Mouse (Mus musculus): ENCODE measurements around the gene Olfr600. TPM values are rescaled to one million over a fixed set of nuclear protein-coding genes. Genes with fewer than 3 reads are reported as not detected.
"Not testable (repeated sequence)": the region's sequence is repeated elsewhere in the genome, so short reads cannot be mapped to it uniquely, and the experiment has no call there.

Gene Olfr600
- not detected in 2 replicates for polyA plus RNA-seq (2015; fragmentation: Nextera tagmentation; extraction: Ambion mirVana)

- no peak for ATAC-seq
- no peaks in the 10 kb centered on the region for H3K9me3 ChIP-seq
- no peaks in the 10 kb centered on the region for H3K4me1 ChIP-seq (replicated peaks)
- no peak within 1 kb of the TSS for H3K9ac ChIP-seq
- no peaks in the 10 kb centered on the region for H3K36me3 ChIP-seq
- no peak within 1 kb of the TSS for H3K4me3 ChIP-seq (replicated peaks)
- no peak within 1 kb of the TSS for H3K4me2 ChIP-seq (replicated peaks)
- H3K27me3 ChIP-seq (replicated peaks): no peaks in the 10 kb centered on the region
- no peak within 1 kb of the TSS for H3K27ac ChIP-seq
Observed at GRCm38 (mm10) chr7:103349569-103349968, at the start of gene Olfr600. Gene Olfr600, minus strand, starts transcription at chr7:103349669.

DNA sequence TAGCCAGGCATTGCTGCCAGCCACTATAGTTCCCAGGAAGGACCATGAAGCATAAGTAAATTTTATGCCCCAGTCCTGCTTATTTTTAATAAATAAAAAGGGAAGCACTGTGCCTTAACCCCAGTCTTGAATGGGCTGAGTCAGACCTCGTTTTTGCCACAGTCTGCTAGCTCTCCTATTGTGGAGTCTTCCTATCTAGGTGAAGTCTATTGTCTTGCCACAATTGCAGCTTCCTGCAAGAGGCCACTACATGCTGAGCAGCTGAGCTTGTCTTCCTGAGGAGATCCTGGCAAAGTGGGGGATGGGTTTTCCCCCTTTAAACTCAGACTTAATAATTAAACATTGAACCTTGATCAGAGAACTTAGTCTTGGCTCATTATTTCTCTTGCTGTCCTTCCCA is 49.5 kb upstream of the Olfr600 start:
- Histone ChIP-seq H3K4me2 (replicated peaks) (no peak overlapping the region), H3K27me3 (replicated peaks) (no peaks in the 10 kb centered on the region), H3K4me1 (replicated peaks) (no peaks in the 10 kb centered on the region), H3K4me3 (replicated peaks) (no peak overlapping the region), H3K27ac (no peak overlapping the region), H3K9me3 (no peaks in the 10 kb centered on the region), H3K9ac (no peak overlapping the region), H3K36me3 (no peaks in the 10 kb centered on the region)
- ATAC-seq: no peak
- 26% methylated on average over 1 of the region's 1 CpGs for WGBS

DNA sequence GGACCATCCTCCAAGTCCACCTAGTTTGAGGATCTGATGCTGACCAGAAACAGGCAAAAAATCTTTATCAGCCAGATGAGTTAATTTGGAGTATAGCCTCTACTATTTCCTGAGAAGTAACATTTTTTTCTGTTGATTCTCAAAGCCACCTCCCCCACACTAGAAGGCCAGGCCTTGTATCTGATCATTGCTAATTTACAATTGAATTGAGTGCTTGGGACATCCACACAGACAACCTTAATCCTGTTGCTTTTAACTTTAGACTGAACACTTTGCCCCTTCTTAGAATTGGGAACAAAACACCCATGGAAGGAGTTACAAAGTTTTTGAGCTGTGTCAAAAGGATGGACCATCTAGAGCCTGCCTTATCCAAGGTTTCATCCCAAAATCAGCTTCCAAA is 48.3 kb upstream of the Olfr600 start:
- Histone ChIP-seq H3K4me3 (replicated peaks) (no peak overlapping the region), H3K27me3 (replicated peaks) (no peaks in the 10 kb centered on the region), H3K9ac (no peak overlapping the region), H3K36me3 (no peaks in the 10 kb centered on the region), H3K27ac (no peak overlapping the region), H3K4me1 (replicated peaks) (no peaks in the 10 kb centered on the region), H3K9me3 (no peaks in the 10 kb centered on the region), H3K4me2 (replicated peaks) (no peak overlapping the region)
- no peak for ATAC-seq

DNA sequence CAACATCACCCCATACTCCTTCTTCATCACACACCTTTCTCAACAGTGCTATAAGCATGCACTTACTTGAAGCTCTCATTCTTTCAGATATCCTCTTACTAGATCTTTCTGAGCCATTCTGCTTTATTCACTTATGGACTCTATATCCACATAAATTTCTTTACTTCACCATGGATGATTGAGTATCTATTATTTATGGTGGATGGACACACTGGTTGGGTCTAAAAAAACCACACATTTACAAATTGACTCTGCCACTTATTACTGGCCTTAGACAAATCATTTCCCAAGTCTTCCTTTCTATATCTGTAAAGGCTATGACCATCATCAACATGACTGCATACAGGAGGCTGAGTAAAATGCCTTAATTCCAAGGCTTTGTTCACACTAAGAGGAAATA is 36.6 kb upstream of the Olfr600 start, which contains the start of gene Olfr603:
Olfr603 (minus strand) TSS at position 101 of the 400 bp plus-strand sequence.
- Histone ChIP-seq H3K27ac (no peak within 1 kb of the TSS), H3K9ac (no peak within 1 kb of the TSS), H3K36me3 (no peaks in the 10 kb centered on the region), H3K4me1 (replicated peaks) (no peaks in the 10 kb centered on the region), H3K9me3 (no peaks in the 10 kb centered on the region), H3K4me2 (replicated peaks) (no peak within 1 kb of the TSS), H3K4me3 (replicated peaks) (no peak within 1 kb of the TSS), H3K27me3 (replicated peaks) (no peaks in the 10 kb centered on the region)
- ATAC-seq: no peak

- Histone ChIP-seq H3K36me3 (no peaks in the 10 kb centered on the region), H3K9me3 (no peaks in the 10 kb centered on the region), H3K4me3 (replicated peaks) (no peak within 1 kb of the TSS), H3K4me1 (replicated peaks) (no peaks in the 10 kb centered on the region), H3K27ac (no peak within 1 kb of the TSS), H3K27me3 (replicated peaks) (no peaks in the 10 kb centered on the region), H3K4me2 (replicated peaks) (no peak within 1 kb of the TSS), H3K9ac (no peak within 1 kb of the TSS)
- WGBS: 89% methylated on average over 1 of the region's 1 CpGs
- ATAC-seq: no peak
Observed at GRCm38 (mm10) chr7:103362555-103362954, 13.1 kb upstream of the Olfr600 start, which contains the start of gene Olfr601. Gene Olfr601, minus strand, starts transcription at chr7:103362655.

DNA sequence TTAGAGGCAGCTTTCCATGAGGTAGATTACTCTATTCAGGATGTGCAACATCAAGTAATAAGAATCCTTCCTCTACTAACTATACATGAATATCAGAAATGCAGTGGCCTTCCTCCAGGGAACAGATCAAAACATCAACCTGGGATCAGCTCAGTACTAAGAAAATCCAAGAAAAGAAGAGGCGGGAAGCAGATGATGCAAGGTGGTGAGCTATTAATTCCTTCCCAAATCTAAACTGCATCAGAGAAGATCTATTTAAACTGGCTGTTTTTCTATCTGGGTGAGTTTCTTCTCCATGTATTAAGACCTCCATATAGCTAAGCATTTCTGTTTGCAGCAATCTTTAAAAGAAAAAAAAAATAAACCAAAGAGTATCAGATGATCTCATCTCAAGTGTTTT is 13.9 kb downstream of the Olfr600 start, which contains the start of gene Olfr599:
Olfr599 (plus strand) TSS at position 301 of the 400 bp plus-strand sequence.
- WGBS: 89% methylated on average over 1 of the region's 1 CpGs
- no peak within 1 kb of the TSS for H3K4me2 ChIP-seq (replicated peaks)
- no peak for ATAC-seq
- no peak within 1 kb of the TSS for H3K4me3 ChIP-seq (replicated peaks)
- no peak within 1 kb of the TSS for H3K9ac ChIP-seq
- no peaks in the 10 kb centered on the region for H3K4me1 ChIP-seq (replicated peaks)
- H3K27ac ChIP-seq: no peak within 1 kb of the TSS
- H3K36me3 ChIP-seq: no peaks in the 10 kb centered on the region
- H3K9me3 ChIP-seq: no peaks in the 10 kb centered on the region
- no peaks in the 10 kb centered on the region for H3K27me3 ChIP-seq (replicated peaks)

DNA sequence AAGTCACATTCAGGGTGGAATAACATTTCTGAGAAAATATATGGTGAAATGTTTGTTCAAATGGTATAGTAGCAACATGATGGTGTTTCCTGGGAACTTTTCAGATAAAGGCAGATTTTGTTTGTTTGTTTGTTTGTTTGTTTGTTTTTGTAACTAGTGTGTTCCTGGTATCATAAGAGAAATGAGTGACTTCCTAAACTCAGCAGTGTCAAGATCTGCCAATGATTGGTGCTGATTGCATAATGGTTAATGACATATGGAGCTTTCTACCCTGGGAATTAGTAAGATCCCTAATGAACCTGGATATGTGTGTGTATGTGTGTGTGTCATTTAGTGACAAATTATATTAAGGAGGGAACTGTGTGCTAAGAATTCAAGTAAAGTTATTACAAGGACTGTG is 26.2 kb downstream of the Olfr600 start, which contains the start of gene Olfr598:
Olfr598 (plus strand) TSS at position 301 of the 400 bp plus-strand sequence.
- Histone ChIP-seq H3K27me3 (replicated peaks) (no peaks in the 10 kb centered on the region), H3K27ac (no peak within 1 kb of the TSS), H3K9me3 (no peaks in the 10 kb centered on the region), H3K4me3 (replicated peaks) (no peak within 1 kb of the TSS), H3K9ac (no peak within 1 kb of the TSS), H3K4me2 (replicated peaks) (no peak within 1 kb of the TSS), H3K36me3 (no peaks in the 10 kb centered on the region), H3K4me1 (replicated peaks) (no peaks in the 10 kb centered on the region)
- ATAC-seq: no peak

GRCm38 (mm10) chr7:103316015-103316414 is 33.5 kb downstream of the Olfr600 start, which contains the start of gene Olfr597:
Gene Olfr597, plus strand, starts transcription at chr7:103316315.
- not testable (repeated sequence) for H3K9me3 ChIP-seq; H3K27me3 ChIP-seq (replicated peaks); ATAC-seq; H3K9ac ChIP-seq; H3K27ac ChIP-seq; H3K4me1 ChIP-seq (replicated peaks); H3K4me2 ChIP-seq (replicated peaks); H3K4me3 ChIP-seq (replicated peaks); H3K36me3 ChIP-seq
- 81% methylated on average over 2 of the region's 2 CpGs for WGBS

DNA sequence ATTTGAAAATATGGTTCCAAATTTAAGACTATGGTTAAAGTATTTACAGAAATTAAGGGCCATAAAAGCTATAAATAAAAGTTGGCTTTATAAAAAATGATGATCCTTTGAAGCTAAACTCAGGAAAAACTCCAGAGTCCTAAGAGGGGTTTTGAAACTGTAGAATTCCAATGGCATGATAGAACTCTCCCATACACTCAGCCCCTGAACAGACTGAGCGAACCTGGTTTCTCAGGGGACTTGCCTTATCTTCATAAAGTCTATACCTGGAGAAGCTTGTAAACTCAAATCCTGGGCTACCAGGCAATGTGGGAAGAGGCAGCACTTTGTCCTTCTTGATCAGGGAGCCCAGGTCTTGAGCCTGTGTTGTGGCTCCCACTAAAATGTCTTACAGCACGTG is 44.1 kb downstream of the Olfr600 start, which contains the start of gene Olfr596:
Olfr596 (plus strand) TSS at position 301 of the 400 bp plus-strand sequence.
- not testable (repeated sequence) for H3K36me3 ChIP-seq; H3K9ac ChIP-seq; H3K27me3 ChIP-seq (replicated peaks); H3K4me2 ChIP-seq (replicated peaks); H3K27ac ChIP-seq; H3K4me3 ChIP-seq (replicated peaks); H3K4me1 ChIP-seq (replicated peaks); H3K9me3 ChIP-seq; ATAC-seq
- WGBS: 91% methylated on average over 2 of the region's 2 CpGs

Other genes with a start within 250 kb of the Olfr600 start
- gene Olfr586, start 224.0 kb downstream of the Olfr600 start, polyA plus RNA-seq (2015; fragmentation: Nextera tagmentation; extraction: Ambion mirVana): not detected in 2 replicates
- not detected in 2 replicates for gene Olfr588-ps1, start 208.8 kb downstream of the Olfr600 start, polyA plus RNA-seq (2015; fragmentation: Nextera tagmentation; extraction: Ambion mirVana)
- not detected in 2 replicates for gene Olfr589, start 193.3 kb downstream of the Olfr600 start, polyA plus RNA-seq (2015; fragmentation: Nextera tagmentation; extraction: Ambion mirVana)
- gene Olfr591, start 171.3 kb downstream of the Olfr600 start, polyA plus RNA-seq (2015; fragmentation: Nextera tagmentation; extraction: Ambion mirVana): not detected in 2 replicates
- gene Olfr592, start 164.9 kb downstream of the Olfr600 start, polyA plus RNA-seq (2015; fragmentation: Nextera tagmentation; extraction: Ambion mirVana): not detected in 2 replicates
- gene Olfr593, start 137.8 kb downstream of the Olfr600 start, polyA plus RNA-seq (2015; fragmentation: Nextera tagmentation; extraction: Ambion mirVana): not detected in 2 replicates
- gene Olfr594, start 132.7 kb downstream of the Olfr600 start, polyA plus RNA-seq (2015; fragmentation: Nextera tagmentation; extraction: Ambion mirVana): not detected in 2 replicates
- not detected in 2 replicates for gene Usp17ld, start 97.2 kb downstream of the Olfr600 start, polyA plus RNA-seq (2015; fragmentation: Nextera tagmentation; extraction: Ambion mirVana)
- gene Olfr596, start 44.0 kb downstream of the Olfr600 start, polyA plus RNA-seq (2015; fragmentation: Nextera tagmentation; extraction: Ambion mirVana): not detected in 2 replicates
- not detected in 2 replicates for gene Olfr597, start 33.4 kb downstream of the Olfr600 start, polyA plus RNA-seq (2015; fragmentation: Nextera tagmentation; extraction: Ambion mirVana)
- gene Olfr598, start 26.1 kb downstream of the Olfr600 start, polyA plus RNA-seq (2015; fragmentation: Nextera tagmentation; extraction: Ambion mirVana): not detected in 2 replicates
- gene Olfr599, start 13.8 kb downstream of the Olfr600 start, polyA plus RNA-seq (2015; fragmentation: Nextera tagmentation; extraction: Ambion mirVana): not detected in 2 replicates
- not detected in 2 replicates for gene Olfr601, start 13.0 kb upstream of the Olfr600 start, polyA plus RNA-seq (2015; fragmentation: Nextera tagmentation; extraction: Ambion mirVana)
- not detected in 2 replicates for gene Olfr603, start 36.5 kb upstream of the Olfr600 start, polyA plus RNA-seq (2015; fragmentation: Nextera tagmentation; extraction: Ambion mirVana)
- gene Usp17lc, start 65.4 kb upstream of the Olfr600 start, polyA plus RNA-seq (2015; fragmentation: Nextera tagmentation; extraction: Ambion mirVana): not detected in 2 replicates
- gene Olfr605, start 95.8 kb upstream of the Olfr600 start, polyA plus RNA-seq (2015; fragmentation: Nextera tagmentation; extraction: Ambion mirVana): not detected in 2 replicates
- gene Olfr606, start 99.4 kb upstream of the Olfr600 start, polyA plus RNA-seq (2015; fragmentation: Nextera tagmentation; extraction: Ambion mirVana): not detected in 2 replicates
- not detected in 2 replicates for gene Olfr607, start 114.5 kb upstream of the Olfr600 start, polyA plus RNA-seq (2015; fragmentation: Nextera tagmentation; extraction: Ambion mirVana)
- not detected in 2 replicates for gene Olfr608, start 120.2 kb upstream of the Olfr600 start, polyA plus RNA-seq (2015; fragmentation: Nextera tagmentation; extraction: Ambion mirVana)
- not detected in 2 replicates for gene Olfr609, start 148.4 kb upstream of the Olfr600 start, polyA plus RNA-seq (2015; fragmentation: Nextera tagmentation; extraction: Ambion mirVana)
- gene Olfr610, start 162.5 kb upstream of the Olfr600 start, polyA plus RNA-seq (2015; fragmentation: Nextera tagmentation; extraction: Ambion mirVana): not detected in 2 replicates
- gene Olfr611, start 171.2 kb upstream of the Olfr600 start, polyA plus RNA-seq (2015; fragmentation: Nextera tagmentation; extraction: Ambion mirVana): not detected in 2 replicates
- not detected in 2 replicates for gene Olfr612, start 193.0 kb upstream of the Olfr600 start, polyA plus RNA-seq (2015; fragmentation: Nextera tagmentation; extraction: Ambion mirVana)
- gene Olfr613, start 198.4 kb upstream of the Olfr600 start, polyA plus RNA-seq (2015; fragmentation: Nextera tagmentation; extraction: Ambion mirVana): not detected in 2 replicates
- gene Olfr615, start 206.4 kb upstream of the Olfr600 start, polyA plus RNA-seq (2015; fragmentation: Nextera tagmentation; extraction: Ambion mirVana): not detected in 2 replicates
- not detected in 2 replicates for gene Olfr616, start 219.5 kb upstream of the Olfr600 start, polyA plus RNA-seq (2015; fragmentation: Nextera tagmentation; extraction: Ambion mirVana)
- gene Olfr617, start 223.4 kb upstream of the Olfr600 start, polyA plus RNA-seq (2015; fragmentation: Nextera tagmentation; extraction: Ambion mirVana): not detected in 2 replicates
- not detected in 2 replicates for gene Olfr618, start 240.4 kb upstream of the Olfr600 start, polyA plus RNA-seq (2015; fragmentation: Nextera tagmentation; extraction: Ambion mirVana)